Mouse (Mus musculus) neural tube, embryonic 13.5 days (tissue): ENCODE data around the gene Ttll5. TPM values are rescaled to one million over a fixed set of nuclear protein-coding genes. Genes with fewer than 3 reads are reported as not detected.

ENCODE experiments used
- ATAC-seq: fragments of 200-750 bp; cut with Nextera tagmentation; 2 replicates; pipeline ENCODE4 v1.8.0; 2017; ENCODE audit warnings: low read depth, mild to moderate bottlenecking, moderate TSS enrichment, moderate library complexity
- H3K27ac ChIP-seq: fragments of 300-500 bp; sonication (generic); replicated peaks from 2 replicates; pipeline ENCODE4 v1.5.1; 2015; ENCODE audit warnings: moderate library complexity, mild to moderate bottlenecking, inconsistent platforms
- H3K27me3 ChIP-seq: fragments of 300-500 bp; sonication (generic); 2 replicates; pipeline ENCODE4 v1.6.1; 2015; ENCODE audit warnings: mild to moderate bottlenecking, inconsistent platforms
- H3K36me3 ChIP-seq: fragments of 300-500 bp; sonication (generic); 2 replicates; pipeline ENCODE4 v1.6.1; 2015; ENCODE audit warnings: mild to moderate bottlenecking, inconsistent platforms
- H3K4me1 ChIP-seq: fragments of 300-500 bp; sonication (generic); replicated peaks from 2 replicates; pipeline ENCODE4 v1.6.1; 2015; ENCODE audit warnings: inconsistent platforms
- H3K4me2 ChIP-seq: fragments of 300-500 bp; sonication (generic); 2 replicates; pipeline ENCODE4 v1.6.1; 2015; ENCODE audit warnings: inconsistent platforms, mild to moderate bottlenecking, moderate library complexity
- H3K4me3 ChIP-seq: fragments of 300-500 bp; sonication (generic); 2 replicates; pipeline ENCODE4 v1.5.1; 2015; ENCODE audit warnings: mild to moderate bottlenecking, inconsistent platforms
- H3K9ac ChIP-seq: fragments of 300-500 bp; sonication (generic); 2 replicates; pipeline ENCODE4 v1.6.1; 2015; ENCODE audit warnings: moderate library complexity, mild to moderate bottlenecking, inconsistent platforms
- H3K9me3 ChIP-seq: fragments of 300-500 bp; sonication (generic); 2 replicates; pipeline ENCODE4 v1.6.1; 2016; ENCODE audit warnings: inconsistent platforms
- WGBS: fragments of 180-500 bp; shearing (Covaris S2); methylation state at CpG from one replicate; pipeline ENCODE4 v1.1.7; 2015; 5-methylcytosine and 5-hydroxymethylcytosine counted together
- polyA plus RNA-seq: library from polyadenylated mRNA; unstranded; fragments of >200 nt; fragmentation: Nextera tagmentation; extraction: Ambion mirVana; gene quantifications from 2 replicates; pipeline ENCODE4 v1.2.1, GENCODE M21; 2015

The Ttll5 gene
- polyA plus RNA-seq, 1 experiment from 2014 or later, result 15.1 TPM

- ATAC-seq, result no peak
- Histone ChIP-seq H3K27ac (no peak overlapping the region; the same call in 1 of the 2 replicates), H3K27me3 (peaks cover 22% of the 10 kb centered on the region), H3K4me1 (peaks cover 42% of the 10 kb centered on the region), H3K36me3 (no peaks in the 10 kb centered on the region), H3K4me2 (peak overlapping the region; percentile 86), H3K9me3 (no peaks in the 10 kb centered on the region), H3K4me3 (peak overlapping the region; percentile 55), H3K9ac (peak overlapping the region; percentile 73)
- WGBS, result 25% methylated on average over 11 of the region's 11 CpGs
These were observed 253.3 kb downstream of the Ttll5 start for GRCm38 (mm10) chr12:86077736-86078135.

DNA sequence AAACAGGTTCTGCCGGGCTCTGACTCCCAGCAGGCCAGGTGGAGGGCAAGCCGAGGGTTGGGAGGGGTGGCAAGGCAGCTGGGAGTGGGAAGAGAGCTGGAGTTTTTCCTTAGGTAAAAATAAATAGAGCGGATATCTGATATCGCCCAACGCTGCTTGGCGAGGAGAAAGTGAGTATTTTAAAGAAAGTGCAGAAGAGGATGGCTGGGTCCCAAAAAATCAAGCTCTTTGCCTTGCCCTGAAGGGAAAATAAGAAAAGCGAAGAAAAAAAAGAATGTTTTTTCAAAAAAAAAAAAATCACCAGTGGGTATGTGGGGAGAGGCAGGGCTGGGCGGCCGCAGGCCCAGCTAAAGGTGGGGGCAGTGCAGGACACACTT, 253.7 kb downstream of the Ttll5 start:
- peaks cover 22% of the 10 kb centered on the region for H3K27me3 ChIP-seq
- peak overlapping the region; percentile 73 for H3K9ac ChIP-seq
- peak overlapping the region; percentile 55 for H3K4me3 ChIP-seq
- ATAC-seq, result no peak
- H3K36me3 ChIP-seq, result no peaks in the 10 kb centered on the region
- peaks cover 46% of the 10 kb centered on the region for H3K4me1 ChIP-seq
- H3K9me3 ChIP-seq, result no peaks in the 10 kb centered on the region
- 14% methylated on average over 9 of the region's 9 CpGs for WGBS
- peak overlapping the region; percentile 86 for H3K4me2 ChIP-seq
- H3K27ac ChIP-seq, result peak overlapping the region; percentile 84

DNA sequence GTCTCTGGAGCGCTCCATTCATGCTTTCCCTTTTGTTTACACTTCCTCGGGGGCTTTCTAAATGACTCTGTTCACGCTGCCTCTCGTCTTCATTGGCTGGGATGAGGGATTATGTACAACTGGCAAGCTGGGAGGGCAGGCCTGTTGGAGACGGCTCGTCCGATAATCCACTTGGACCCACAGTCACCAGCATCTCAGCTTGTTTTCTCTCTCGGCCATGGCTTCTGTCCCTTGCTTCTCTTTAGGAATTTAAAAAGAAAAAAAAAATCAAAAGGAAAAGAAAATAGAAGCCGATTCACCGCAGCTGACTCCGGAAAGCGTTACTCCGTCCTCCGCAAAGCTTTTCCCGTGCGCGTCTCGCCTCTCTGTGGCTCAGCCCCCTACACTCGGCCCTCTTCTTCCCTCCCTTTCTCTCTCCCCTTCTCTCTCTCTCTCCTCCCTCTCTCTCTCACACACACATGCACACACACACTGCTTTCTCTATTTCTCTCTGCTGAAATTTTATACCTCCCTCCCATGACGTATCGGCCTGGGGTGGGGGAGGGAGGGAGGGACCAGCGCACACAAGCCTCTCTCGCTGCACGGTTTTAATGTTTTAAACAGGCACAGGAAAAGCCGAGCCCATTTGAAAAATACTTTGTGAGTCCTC, 254.2 kb downstream of the Ttll5 start, which contains the start of gene Tgfb3:
TSS of gene Tgfb3 (minus strand) at position 489 of the 649 bp plus-strand sequence.
- WGBS, result under 1% methylated on average over 25 of the region's 25 CpGs

GRCm38 (mm10) chr12:86079202-86079667, 254.8 kb downstream of the Ttll5 start:
- ATAC-seq, result peak; percentile 78
- Histone ChIP-seq H3K9me3 (no peaks in the 10 kb centered on the region), H3K4me3 (peak overlapping the region; percentile 55), H3K9ac (peak overlapping the region; percentile 73), H3K4me1 (peaks cover 50% of the 10 kb centered on the region), H3K27ac (peak overlapping the region; percentile 84), H3K4me2 (peak overlapping the region; percentile 86), H3K27me3 (peaks cover 22% of the 10 kb centered on the region), H3K36me3 (no peaks in the 10 kb centered on the region)
- under 1% methylated on average over 31 of the region's 31 CpGs for WGBS

More for the DNA sequence above, 254.2 kb downstream of the Ttll5 start, which contains the start of gene Tgfb3:
- H3K4me3 ChIP-seq, result peak within 1 kb of the TSS; percentile 55
- H3K27ac ChIP-seq, result peak within 1 kb of the TSS; percentile 84
- no peaks in the 10 kb centered on the region for H3K9me3 ChIP-seq
- ATAC-seq, result peak; percentile 55
- peaks cover 22% of the 10 kb centered on the region for H3K27me3 ChIP-seq
- peak within 1 kb of the TSS; percentile 73 for H3K9ac ChIP-seq
- peaks cover 50% of the 10 kb centered on the region for H3K4me1 ChIP-seq
- H3K4me2 ChIP-seq, result peak within 1 kb of the TSS; percentile 86
- no peaks in the 10 kb centered on the region for H3K36me3 ChIP-seq

DNA sequence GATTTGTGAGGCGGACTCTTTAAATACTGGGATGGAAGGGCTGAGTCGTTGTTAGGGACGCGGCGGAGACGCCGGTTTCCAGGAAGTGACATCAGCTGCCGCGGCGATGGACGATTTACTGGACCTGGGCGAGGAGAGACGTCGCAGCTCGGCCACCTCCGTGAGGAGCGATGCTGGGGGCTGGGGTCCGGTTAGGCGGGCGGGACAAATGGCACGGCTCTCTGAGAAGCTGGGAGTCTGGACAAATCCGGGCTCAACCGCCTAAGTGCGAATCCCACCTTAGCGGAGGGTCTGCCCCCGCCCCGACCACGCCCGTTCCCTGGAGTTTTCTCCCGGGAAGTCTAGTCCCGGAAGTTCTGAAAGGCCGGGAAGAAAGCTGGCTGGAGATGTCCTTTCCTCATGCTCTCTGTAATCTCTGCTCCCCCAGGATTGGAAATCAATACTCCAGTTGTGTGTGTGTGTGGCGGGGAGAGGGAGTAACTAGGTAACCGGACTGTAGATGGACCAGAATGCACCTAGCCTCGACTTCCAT, 258.1 kb downstream of the Ttll5 start, which contains the start of gene Ift43:
TSS of gene Ift43 (plus strand) at position 61 of the 532 bp plus-strand sequence.
- H3K36me3 ChIP-seq, result peaks cover 24% of the 10 kb centered on the region
- H3K9ac ChIP-seq, result peak within 1 kb of the TSS; percentile 73
- peak within 1 kb of the TSS; percentile 75 for H3K4me2 ChIP-seq
- peak within 1 kb of the TSS; percentile 59 for H3K27ac ChIP-seq
- peak; percentile 72; the same call in 1 of the 2 replicates for ATAC-seq
- under 1% methylated on average over 35 of the region's 35 CpGs for WGBS
- peaks cover 29% of the 10 kb centered on the region for H3K4me1 ChIP-seq
- H3K9me3 ChIP-seq, result no peaks in the 10 kb centered on the region
- H3K27me3 ChIP-seq, result peaks cover 16% of the 10 kb centered on the region
- peak within 1 kb of the TSS; percentile 72 for H3K4me3 ChIP-seq

GRCm38 (mm10) chr12:86085873-86086272, 261.4 kb downstream of the Ttll5 start:
- H3K4me1 ChIP-seq, result peaks cover 12% of the 10 kb centered on the region
- peaks cover 35% of the 10 kb centered on the region for H3K36me3 ChIP-seq
- 92% methylated on average over 7 of the region's 7 CpGs for WGBS
- no peak overlapping the region for H3K4me2 ChIP-seq
- no peaks in the 10 kb centered on the region for H3K9me3 ChIP-seq
- H3K4me3 ChIP-seq, result no peak overlapping the region
- peaks cover 6% of the 10 kb centered on the region for H3K27me3 ChIP-seq
- no peak overlapping the region for H3K9ac ChIP-seq
- ATAC-seq, result no peak
- H3K27ac ChIP-seq, result no peak overlapping the region

- peaks cover 35% of the 10 kb centered on the region for H3K36me3 ChIP-seq
- 86% methylated on average over 8 of the region's 8 CpGs for WGBS
- no peak overlapping the region for H3K4me2 ChIP-seq
- ATAC-seq, result no peak
- H3K4me3 ChIP-seq, result no peak overlapping the region
- no peak overlapping the region for H3K27ac ChIP-seq
- no peaks in the 10 kb centered on the region for H3K9me3 ChIP-seq
- no peaks in the 10 kb centered on the region for H3K27me3 ChIP-seq
- peaks cover 12% of the 10 kb centered on the region for H3K4me1 ChIP-seq
- H3K9ac ChIP-seq, result no peak overlapping the region
These were observed 262.1 kb downstream of the Ttll5 start for GRCm38 (mm10) chr12:86086550-86086949.

DNA sequence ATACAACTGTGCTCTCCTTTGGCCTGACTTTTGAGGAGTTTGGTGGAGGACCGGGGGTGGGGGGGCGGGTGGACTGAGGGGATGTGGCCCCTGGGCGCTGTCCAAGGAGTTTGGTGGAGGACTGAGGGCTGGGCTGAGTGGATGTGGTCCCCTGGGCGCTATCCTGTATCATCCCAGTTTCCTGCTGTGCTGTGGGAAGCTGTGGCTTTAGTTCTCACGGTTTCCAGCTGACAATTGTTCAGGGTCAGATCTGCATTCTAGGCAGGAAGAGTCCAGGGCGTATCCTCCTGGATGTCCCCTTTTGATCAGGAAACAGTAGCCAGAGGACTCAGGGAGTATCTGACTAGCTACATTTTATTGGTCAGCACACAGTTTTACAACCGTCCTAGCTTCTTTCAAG, 263.6 kb downstream of the Ttll5 start:
- Histone ChIP-seq H3K4me2 (no peak overlapping the region), H3K9ac (no peak overlapping the region), H3K27ac (no peak overlapping the region), H3K4me1 (peaks cover 6% of the 10 kb centered on the region), H3K9me3 (no peaks in the 10 kb centered on the region), H3K27me3 (no peaks in the 10 kb centered on the region), H3K4me3 (no peak overlapping the region), H3K36me3 (peaks cover 44% of the 10 kb centered on the region)
- ATAC-seq, result no peak
- 72% methylated on average over 7 of the region's 7 CpGs for WGBS

DNA sequence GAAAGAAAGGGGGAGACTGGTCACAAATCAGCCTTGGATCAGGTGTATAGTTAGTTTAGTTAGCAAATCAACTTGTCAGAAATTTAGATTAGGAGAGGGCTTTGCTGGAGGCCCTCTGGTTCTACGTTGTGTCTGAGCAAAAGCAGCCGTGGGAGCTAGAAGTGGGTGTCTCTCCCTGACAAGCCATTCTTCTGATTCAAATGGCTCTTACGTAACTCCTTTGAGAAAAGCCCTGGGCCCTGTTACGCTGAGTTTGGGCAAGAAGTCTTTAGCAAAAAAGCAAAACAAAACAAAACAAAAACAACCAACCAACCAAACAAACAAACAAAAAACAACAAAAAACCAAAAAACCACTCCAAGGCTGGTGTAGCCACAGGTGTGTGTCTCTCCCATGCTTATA, 266.3 kb downstream of the Ttll5 start:
- 80% methylated on average over 4 of the region's 4 CpGs for WGBS
- no peak for ATAC-seq
- Histone ChIP-seq H3K27me3 (no peaks in the 10 kb centered on the region), H3K36me3 (peaks cover 37% of the 10 kb centered on the region), H3K4me1 (no peaks in the 10 kb centered on the region), H3K27ac (no peak overlapping the region), H3K4me2 (no peak overlapping the region), H3K9me3 (no peaks in the 10 kb centered on the region), H3K9ac (no peak overlapping the region), H3K4me3 (no peak overlapping the region)

GRCm38 (mm10) chr12:86091601-86092132, 267.2 kb downstream of the Ttll5 start:
- Histone ChIP-seq H3K9ac (no peak overlapping the region), H3K27ac (no peak overlapping the region), H3K27me3 (no peaks in the 10 kb centered on the region), H3K36me3 (peaks cover 30% of the 10 kb centered on the region), H3K4me1 (no peaks in the 10 kb centered on the region), H3K4me2 (no peak overlapping the region), H3K4me3 (no peak overlapping the region), H3K9me3 (no peaks in the 10 kb centered on the region)
- 53% methylated on average over 18 of the region's 18 CpGs for WGBS
- ATAC-seq, result no peak

DNA sequence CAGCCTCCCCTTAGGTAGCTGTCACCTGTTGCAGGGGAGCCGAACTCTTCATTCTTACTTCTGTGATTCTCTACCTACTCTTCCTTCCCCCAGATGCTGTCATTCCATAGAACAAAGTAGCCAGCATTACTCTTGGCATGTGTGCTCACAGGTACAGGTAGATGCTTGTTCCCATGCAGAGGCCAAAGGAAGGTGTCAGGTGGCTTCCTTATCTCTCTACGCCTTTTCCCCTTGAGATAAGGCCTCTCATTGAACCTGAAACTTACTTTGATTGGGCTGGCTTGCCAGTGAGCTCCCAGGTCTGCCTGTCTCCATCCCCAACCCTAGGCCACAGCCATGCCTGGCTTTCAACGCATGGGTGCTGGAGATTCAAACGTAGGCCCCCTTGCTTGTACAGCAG, 269.6 kb downstream of the Ttll5 start:
- Histone ChIP-seq H3K4me2 (no peak overlapping the region), H3K36me3 (peaks cover 20% of the 10 kb centered on the region), H3K9ac (no peak overlapping the region), H3K4me1 (no peaks in the 10 kb centered on the region), H3K27me3 (no peaks in the 10 kb centered on the region), H3K4me3 (no peak overlapping the region), H3K27ac (no peak overlapping the region), H3K9me3 (no peaks in the 10 kb centered on the region)
- 91% methylated on average over 4 of the region's 4 CpGs for WGBS
- no peak for ATAC-seq

DNA sequence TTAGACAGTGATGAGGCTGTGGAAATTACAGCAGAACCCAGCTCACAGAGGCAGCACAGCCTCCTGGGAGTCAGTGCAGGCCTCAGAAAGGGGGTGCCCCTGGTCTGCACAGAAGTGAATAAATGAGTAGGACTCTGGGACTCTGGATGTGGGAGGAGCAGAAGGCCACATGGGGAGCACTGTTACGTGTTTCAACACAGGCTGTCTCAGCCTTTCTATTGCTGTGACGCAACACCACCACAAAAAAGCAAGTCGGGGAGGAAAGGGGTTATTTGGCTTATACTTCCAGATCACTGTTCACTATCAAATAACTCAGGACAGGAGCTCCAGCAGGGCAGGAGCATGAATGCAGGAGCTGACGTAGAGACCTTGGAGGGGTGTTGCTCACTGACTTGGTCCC, 271.3 kb downstream of the Ttll5 start:
- no peak for ATAC-seq
- Histone ChIP-seq H3K4me3 (no peak overlapping the region), H3K9ac (no peak overlapping the region), H3K27ac (no peak overlapping the region), H3K4me2 (no peak overlapping the region), H3K9me3 (no peaks in the 10 kb centered on the region), H3K27me3 (no peaks in the 10 kb centered on the region), H3K4me1 (no peaks in the 10 kb centered on the region), H3K36me3 (peaks cover 17% of the 10 kb centered on the region; the same call in 1 of the 2 replicates)
- 90% methylated on average over 4 of the region's 4 CpGs for WGBS
